Mouse (Mus musculus): Measurements from ENCODE around the gene Tcf3. TPM values are rescaled to one million over a fixed set of nuclear protein-coding genes. Genes with fewer than 3 reads are reported as not detected.

The Tcf3 gene
- total RNA-seq (2014; fragmentation: Nextera tagmentation) (33.8 and 55.2 TPM in 2 replicates), total RNA-seq (2017) (30.7 and 48.4 TPM in 2 replicates)

GRCm38 (mm10) chr10:80433513-80434232, at the start of gene Tcf3:
Gene Tcf3 (minus strand): TSS chr10:80433647.
- peak; percentile 89 for ATAC-seq (replicated peaks; ENCODE audit: poor library complexity, severe bottlenecking)

- ATAC-seq (replicated peaks; ENCODE audit: poor library complexity, severe bottlenecking), result no peak
Measured at GRCm38 (mm10) chr10:80481002-80481401, 47.6 kb upstream of the Tcf3 start.

- no peak for ATAC-seq (replicated peaks; ENCODE audit: poor library complexity, severe bottlenecking)
Measured at GRCm38 (mm10) chr10:80478531-80478930, 45.1 kb upstream of the Tcf3 start.

- peak; percentile 91 for ATAC-seq (replicated peaks; ENCODE audit: poor library complexity, severe bottlenecking)
Measured at GRCm38 (mm10) chr10:80475290-80475959, 42.0 kb upstream of the Tcf3 start.

- no peak for ATAC-seq (replicated peaks; ENCODE audit: poor library complexity, severe bottlenecking)
Measured at GRCm38 (mm10) chr10:80465066-80465465, 31.6 kb upstream of the Tcf3 start.

GRCm38 (mm10) chr10:80464381-80465035, 31.1 kb upstream of the Tcf3 start:
- no peak for ATAC-seq (replicated peaks; ENCODE audit: poor library complexity, severe bottlenecking)

GRCm38 (mm10) chr10:80461346-80461745, 27.9 kb upstream of the Tcf3 start:
- no peak for ATAC-seq (replicated peaks; ENCODE audit: poor library complexity, severe bottlenecking)

GRCm38 (mm10) chr10:80460324-80460723, 26.9 kb upstream of the Tcf3 start:
- no peak for ATAC-seq (replicated peaks; ENCODE audit: poor library complexity, severe bottlenecking)

- no peak for ATAC-seq (replicated peaks; ENCODE audit: poor library complexity, severe bottlenecking)
Measured at GRCm38 (mm10) chr10:80459671-80460070, 26.2 kb upstream of the Tcf3 start.

- ATAC-seq (replicated peaks; ENCODE audit: poor library complexity, severe bottlenecking), result no peak
Measured at GRCm38 (mm10) chr10:80459236-80459635, 25.8 kb upstream of the Tcf3 start.

GRCm38 (mm10) chr10:80455697-80456096, 22.2 kb upstream of the Tcf3 start:
- ATAC-seq (replicated peaks; ENCODE audit: poor library complexity, severe bottlenecking), result no peak

GRCm38 (mm10) chr10:80454781-80455180, 21.3 kb upstream of the Tcf3 start:
- no peak for ATAC-seq (replicated peaks; ENCODE audit: poor library complexity, severe bottlenecking)

GRCm38 (mm10) chr10:80453601-80454000, 20.2 kb upstream of the Tcf3 start:
- ATAC-seq (replicated peaks; ENCODE audit: poor library complexity, severe bottlenecking), result no peak

GRCm38 (mm10) chr10:80450599-80450998, 17.2 kb upstream of the Tcf3 start:
- ATAC-seq (replicated peaks; ENCODE audit: poor library complexity, severe bottlenecking), result peak; percentile 45; the same call in 1 of the 2 replicates

GRCm38 (mm10) chr10:80445898-80446601, 12.6 kb upstream of the Tcf3 start:
- peak; percentile 64 for ATAC-seq (replicated peaks; ENCODE audit: poor library complexity, severe bottlenecking)

- ATAC-seq (replicated peaks; ENCODE audit: poor library complexity, severe bottlenecking), result no peak
Measured at GRCm38 (mm10) chr10:80445052-80445451, 11.6 kb upstream of the Tcf3 start.

GRCm38 (mm10) chr10:80444339-80445045, 11.0 kb upstream of the Tcf3 start:
- ATAC-seq (replicated peaks; ENCODE audit: poor library complexity, severe bottlenecking), result no peak

- ATAC-seq (replicated peaks; ENCODE audit: poor library complexity, severe bottlenecking), result no peak
Measured at GRCm38 (mm10) chr10:80443575-80444278, 10.3 kb upstream of the Tcf3 start.

GRCm38 (mm10) chr10:80442989-80443388, 9.5 kb upstream of the Tcf3 start:
- ATAC-seq (replicated peaks; ENCODE audit: poor library complexity, severe bottlenecking), result 0 out of 2 replicates have a peak, but pooled peaks have one; percentile 8

All from granulocyte monocyte progenitor cell, adult 5-6 weeks (primary cell).